Mouse (Mus musculus) embryo, embryonic 10.5 days (tissue): ENCODE results near the gene Cotl1.

Experiments
- DNase-seq: peaks from one replicate; pipeline ENCODE4 v3.0.0-alpha.2; 2015; ENCODE audit warnings: low spot score

Cotl1 gene

DNA sequence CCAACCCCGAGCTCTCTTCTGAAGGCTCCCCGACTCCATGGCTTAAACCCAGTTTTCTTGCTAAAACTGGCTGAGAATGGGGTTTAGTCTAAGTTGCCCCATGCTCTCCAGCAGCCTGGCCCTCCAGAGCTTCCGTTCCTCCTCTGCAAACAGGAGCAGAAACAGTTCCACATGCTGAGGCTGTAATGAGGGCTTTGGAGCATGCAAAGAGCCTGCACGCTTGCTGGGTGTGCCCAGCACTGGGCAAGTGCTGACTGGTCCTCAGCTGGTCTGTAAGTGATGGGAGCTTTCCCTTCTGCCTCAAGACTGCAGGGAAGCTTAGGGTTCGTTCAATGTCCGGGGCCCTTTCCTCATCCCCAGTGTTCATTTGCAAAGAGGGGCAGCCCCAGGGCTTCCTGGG, 24.1 kb downstream of the Cotl1 start:
- DNase-seq, result no peak

DNA sequence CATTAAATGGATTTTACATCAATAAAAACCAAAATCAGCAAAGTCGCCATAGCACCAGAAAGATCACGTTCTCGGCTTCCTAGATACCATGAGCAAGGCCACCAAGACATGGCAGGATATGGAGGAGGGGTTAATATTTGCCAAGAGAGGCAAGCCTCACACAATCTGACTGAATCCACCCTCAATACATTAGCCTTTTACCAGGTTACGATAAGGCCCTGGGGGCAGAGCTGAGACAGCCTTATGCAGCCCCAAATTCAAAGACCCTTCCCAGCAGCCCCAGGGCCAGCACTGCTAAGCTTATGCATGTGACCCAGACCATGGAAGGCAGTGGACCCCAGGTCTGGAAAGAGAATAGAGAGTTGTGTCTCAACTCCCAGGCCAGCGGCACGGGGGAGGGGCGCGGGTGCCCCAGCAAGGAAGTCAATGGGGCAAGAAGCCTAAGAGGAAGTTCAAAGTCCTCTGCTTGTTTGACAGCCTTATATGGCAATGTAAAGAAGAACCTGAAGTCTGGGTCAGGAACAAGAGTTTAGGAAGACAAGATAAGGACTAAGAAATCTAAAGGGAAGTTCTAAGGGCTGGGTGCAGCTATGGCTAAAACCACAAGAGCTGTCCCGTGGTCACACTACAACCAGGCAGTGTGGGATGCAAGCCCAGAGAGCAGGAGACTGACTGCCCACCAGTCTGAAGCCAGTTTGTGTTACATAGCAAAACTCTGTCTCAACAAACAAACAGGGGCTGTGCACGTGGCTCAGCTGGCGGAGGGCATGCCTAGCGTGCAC, 27.5 kb downstream of the Cotl1 start:
- DNase-seq, result no peak

DNA sequence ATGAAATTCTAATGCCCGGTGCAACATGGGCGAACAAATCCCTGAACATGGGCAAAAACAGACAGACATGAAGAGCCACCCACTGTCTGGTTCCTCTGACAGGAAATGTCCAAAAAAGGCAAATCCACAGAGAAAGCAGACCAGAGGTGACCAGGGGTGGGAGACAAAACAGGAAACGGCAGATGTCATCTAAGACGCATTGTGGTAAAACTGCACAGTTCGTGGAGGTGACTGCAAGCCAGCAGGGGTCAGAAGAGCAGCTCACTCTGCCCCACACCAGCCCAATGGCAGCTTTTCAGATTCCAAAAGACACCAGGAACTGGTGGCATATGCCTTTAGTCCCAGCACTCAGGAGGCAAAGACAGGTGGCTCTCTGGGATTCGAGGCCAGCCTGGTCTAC, 28.4 kb downstream of the Cotl1 start:
- no peak for DNase-seq

DNA sequence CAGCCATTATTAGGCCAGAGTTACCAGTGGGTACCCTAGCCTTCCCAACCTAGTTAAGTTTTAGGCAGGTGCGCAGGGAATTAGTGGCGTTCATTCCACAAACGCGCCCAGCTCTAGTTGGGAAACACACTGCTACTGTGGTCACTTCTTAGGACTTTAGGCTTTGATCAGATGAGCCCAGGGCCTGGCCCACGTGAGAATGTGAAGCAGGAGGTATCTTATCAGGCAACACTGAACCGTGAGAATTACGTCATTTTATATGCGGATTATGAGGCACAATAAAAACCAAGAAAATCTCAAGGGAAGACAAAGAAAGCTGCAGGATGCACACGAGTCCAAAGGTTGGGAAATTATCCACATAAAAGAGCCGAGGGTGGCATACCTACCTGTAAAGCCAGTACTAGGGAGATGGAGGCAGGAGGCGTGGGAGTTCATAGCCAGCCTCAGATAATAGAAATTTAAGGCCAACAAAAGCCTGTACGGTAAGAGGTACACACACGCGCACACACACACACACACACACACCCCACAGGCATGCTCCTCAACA, 29.3 kb downstream of the Cotl1 start:
- DNase-seq, result no peak

DNA sequence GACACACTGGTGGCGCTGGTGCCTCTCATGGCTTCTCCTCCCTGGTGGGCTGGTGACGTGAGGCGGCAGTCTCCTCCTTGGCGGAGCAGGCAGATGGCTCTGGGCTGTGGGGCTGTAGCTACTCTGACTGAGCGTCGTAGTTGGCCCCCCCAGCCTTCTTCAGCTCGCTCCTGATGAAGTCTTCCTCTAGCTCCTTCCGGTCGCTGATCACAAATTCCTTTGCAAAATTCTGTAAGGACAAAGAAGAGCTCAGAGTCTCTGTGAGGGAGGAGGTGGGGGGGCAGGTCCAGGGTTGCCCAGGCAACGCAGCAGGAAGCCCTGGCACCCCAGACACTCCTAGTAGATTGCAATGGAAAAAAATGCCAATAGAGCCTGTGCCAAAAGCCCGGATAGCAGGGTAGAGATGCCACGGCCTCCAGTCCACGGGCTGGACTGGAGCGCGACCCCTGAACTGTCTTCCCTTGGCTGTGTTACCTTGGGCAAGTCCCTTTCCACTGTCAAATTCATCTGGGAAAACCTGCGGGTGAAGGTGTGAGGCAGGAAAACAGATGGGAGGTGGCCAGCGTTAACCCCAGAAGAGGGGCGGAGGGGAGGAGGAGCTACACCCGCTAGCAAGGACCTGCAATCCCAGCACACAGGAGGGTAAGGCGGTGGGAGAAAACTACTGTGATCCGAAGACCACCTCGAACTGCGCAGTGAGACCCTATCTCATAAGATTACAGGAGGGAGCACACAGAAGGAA, 30.0 kb downstream of the Cotl1 start:
- DNase-seq, result no peak

DNA sequence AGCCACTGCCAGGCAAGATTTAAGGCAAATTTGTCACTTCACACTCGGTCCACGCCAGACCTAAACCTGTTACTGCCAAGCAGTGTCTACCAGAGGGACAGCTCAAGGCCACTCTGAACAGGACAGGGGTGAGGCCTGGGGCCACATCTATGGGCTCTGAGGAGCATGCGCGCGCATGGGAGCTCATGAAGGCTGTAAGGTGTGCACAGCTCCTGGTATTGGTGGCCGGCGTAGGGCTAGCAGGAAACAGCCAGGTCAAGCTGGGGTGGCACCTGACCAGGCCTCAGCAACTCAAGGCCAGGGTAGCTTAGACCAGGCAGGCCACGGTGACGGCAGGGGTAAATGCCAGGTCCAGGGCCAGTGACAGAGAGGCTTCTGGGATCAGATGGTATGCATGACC, 30.7 kb downstream of the Cotl1 start:
- DNase-seq, result no peak

DNA sequence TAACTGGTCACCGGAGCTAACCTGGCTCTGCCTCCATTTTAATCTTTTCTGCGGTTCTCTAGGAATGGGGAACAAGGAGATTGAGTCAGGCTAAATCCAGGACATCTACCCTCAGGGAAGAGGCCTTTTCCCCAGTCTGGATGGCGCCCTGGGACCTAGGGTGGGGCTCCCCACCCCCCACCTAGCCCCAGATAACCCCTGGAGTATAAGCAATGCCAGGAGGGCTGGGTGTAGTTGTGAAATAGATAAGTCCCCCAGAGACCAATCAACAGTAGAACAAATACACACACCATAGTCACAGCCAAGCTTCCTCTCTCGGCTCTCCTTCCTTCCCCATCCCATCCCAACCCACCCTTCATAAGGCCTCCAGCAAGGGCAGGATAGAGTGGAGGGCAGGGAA, 32.7 kb downstream of the Cotl1 start:
- no peak for DNase-seq

DNA sequence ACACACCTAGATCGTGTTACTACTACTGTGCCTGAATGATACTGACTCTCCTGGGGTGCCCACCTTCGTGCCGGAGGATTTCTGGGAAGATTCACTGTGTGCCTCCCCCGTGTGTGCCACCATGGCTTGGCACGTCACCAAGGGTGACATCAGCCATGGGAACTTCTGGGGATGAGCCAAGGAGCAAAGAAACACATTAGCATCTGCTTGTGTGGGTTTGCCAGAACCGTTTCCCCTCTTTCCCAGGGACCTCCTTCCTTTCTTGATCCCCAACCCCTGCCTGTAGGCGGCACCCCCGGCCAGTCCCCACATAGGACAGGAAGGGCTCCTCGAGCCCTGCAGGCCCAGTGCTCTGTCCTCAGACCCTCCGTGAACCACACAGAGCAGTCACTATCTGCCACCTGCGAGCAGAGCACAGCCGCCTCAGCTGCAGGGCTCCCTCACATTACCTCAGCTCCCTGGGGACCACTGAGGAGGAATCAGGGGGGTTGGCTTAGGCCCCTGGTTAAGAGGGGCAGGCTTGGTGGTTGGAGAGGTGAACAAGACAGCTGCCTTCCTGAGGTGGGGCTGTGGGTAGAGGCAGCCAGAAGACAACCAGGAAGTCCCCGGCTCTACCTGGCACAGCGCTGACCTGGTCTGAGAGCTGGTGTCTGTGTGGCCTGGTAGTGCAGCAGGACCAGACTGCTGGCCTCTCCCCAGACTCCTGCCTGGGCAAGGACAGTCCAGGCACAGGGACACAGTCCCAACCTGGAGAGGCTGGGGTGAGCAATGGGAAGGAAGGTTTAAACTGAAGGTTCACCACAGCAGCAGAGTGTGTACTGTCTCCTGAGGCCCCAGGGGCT, 33.7 kb downstream of the Cotl1 start:
- no peak for DNase-seq

DNA sequence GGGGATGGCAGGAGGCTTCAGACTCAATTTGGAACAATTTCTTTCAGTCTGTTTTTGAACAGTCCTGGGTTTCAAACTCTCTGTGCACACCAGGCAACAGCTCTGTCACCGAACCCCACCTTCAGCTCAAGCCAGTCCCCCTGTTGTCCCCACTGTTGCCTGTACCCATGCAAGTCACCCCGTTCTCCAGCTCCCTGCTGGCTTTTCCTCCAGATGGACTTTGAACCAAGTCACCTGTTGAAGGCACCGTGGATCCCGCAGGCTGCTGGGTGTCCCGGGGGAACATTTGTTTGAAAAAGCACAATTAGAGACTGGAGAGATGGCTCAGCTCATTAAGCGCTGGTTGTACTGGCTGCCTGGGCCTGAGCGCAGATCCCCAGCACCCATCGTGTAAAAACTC, 35.1 kb downstream of the Cotl1 start:
- no peak for DNase-seq

DNA sequence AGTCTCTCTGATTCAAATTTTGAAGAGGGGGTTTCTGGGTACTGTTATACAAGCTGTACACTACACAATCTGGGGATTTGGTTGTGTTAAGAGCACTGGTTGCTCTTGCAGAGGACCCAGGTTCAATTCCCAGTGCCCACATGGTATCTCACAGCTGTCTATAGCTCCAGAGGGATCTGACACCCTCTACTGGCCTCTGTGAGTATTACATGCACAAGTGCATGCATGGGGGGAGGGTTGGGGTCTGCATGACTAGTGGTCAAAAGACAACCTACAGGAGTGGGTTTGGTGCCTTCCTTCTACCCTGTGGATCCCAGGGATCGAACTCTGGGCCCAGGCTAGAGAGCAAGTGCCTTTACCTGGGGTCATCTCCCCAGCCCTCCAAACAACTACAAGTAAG, 37.8 kb downstream of the Cotl1 start:
- no peak for DNase-seq

DNA sequence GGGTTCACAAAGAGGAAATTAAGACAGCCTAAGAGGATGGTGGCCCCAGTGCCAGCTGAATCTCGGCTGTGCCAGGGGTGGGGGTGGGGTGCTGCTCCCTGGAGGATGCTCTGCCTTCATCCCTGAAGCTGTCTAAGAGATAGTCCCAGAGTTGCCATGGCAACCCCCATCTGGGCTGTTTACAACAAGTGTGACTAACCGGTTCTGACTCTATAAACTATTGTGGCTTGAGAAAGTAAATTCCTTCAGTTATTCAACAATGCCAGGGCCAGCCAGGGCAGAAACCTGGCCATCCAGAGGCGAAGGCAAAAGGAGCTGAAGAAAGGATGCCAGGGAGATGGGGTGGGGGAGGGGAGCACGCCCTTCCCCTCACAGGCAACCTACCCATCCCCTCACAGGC, 39.2 kb downstream of the Cotl1 start:
- DNase-seq, result peak; percentile 59

DNA sequence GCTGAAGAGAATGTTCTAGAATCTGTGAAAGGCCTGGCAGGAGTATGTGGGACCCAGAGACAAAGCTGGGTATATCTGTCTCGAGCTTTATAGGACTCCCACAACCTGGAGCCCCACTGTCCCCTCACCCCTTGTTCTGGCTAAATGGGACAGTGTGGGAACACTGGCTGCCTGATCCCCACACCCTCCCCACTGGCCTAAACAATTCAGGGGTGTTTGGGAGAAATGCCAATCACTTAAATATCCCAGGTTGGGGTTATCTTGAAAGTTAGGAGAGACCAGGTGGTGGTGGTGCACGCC, 41.4 kb downstream of the Cotl1 start:
- no peak for DNase-seq

DNA sequence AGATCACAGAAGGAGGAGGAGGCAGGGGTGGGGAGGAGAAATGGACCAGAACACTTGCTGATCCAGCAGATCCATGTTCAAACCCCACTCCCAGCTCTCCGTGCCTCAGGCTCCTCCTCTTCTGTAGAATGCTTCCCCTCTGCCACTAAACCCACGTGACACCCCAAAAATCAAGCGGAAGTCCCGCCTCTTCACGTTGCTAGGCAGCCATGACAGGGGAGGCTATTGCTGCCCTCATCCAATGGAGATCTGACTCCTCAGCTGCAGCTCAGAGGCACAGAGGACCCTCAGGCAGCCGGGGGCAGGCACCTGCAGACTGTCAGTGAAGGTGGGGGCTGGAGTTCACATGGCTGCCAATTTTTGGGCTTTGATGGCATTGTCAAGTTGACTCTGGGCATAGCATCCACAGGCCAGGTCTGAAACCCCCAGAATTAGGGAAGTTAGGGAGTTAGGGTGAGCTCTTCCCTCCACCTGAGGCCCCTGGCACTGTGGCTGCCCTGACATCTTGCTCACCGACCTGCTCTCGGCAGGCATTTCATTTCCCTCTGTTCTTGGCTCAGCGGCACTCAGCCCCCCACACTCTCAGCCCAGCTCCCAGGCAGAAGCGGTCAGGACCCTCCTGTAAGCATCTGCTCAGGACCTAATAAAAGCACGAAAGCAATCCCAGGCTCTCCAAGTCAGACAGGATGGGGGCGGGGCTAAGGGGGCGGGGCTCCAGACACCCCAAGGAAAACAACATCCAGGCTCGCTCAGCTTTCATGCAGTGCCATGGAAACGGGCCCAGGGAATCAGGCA, 42.0 kb downstream of the Cotl1 start:
- DNase-seq, result peak; percentile 84

DNA sequence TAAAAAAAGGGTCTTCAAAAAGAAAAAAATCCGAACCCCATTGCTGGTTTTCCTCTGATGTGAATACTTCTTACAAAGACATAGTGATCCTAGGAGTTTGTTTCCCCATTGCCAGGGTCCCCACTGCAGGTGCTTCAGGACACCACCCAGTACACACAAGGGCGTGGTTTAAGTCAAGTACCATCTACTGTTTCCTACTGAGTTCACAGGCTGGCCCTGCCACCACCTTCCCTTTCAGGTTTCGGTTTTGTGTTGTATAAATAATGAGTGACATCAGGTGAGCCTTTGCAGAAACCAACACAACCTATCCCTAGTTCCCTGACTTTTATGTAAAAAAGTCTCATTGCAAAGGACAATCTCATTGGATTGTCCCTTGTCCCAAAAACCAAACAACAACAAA, 44.7 kb downstream of the Cotl1 start:
- DNase-seq, result no peak

DNA sequence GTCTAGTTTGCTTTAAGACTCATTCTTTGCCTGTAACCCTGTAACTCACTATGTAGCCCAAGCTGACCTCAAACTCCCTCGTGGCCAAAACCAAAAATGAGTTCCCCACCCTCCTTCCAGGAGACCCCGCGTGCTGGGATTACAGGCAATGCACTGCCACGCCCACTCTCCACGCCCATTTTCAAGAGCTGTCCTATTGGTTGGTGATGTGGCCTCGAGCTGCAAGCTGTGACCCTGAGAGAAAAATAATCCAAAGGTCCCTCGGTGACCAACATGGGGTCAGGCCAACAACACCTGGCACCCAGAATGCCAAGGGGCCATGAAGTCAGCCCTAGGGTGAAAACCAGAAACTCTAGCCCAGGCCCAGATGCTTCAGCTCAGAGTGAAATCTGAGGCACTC, 45.7 kb downstream of the Cotl1 start:
- DNase-seq, result peak; percentile 59

DNA sequence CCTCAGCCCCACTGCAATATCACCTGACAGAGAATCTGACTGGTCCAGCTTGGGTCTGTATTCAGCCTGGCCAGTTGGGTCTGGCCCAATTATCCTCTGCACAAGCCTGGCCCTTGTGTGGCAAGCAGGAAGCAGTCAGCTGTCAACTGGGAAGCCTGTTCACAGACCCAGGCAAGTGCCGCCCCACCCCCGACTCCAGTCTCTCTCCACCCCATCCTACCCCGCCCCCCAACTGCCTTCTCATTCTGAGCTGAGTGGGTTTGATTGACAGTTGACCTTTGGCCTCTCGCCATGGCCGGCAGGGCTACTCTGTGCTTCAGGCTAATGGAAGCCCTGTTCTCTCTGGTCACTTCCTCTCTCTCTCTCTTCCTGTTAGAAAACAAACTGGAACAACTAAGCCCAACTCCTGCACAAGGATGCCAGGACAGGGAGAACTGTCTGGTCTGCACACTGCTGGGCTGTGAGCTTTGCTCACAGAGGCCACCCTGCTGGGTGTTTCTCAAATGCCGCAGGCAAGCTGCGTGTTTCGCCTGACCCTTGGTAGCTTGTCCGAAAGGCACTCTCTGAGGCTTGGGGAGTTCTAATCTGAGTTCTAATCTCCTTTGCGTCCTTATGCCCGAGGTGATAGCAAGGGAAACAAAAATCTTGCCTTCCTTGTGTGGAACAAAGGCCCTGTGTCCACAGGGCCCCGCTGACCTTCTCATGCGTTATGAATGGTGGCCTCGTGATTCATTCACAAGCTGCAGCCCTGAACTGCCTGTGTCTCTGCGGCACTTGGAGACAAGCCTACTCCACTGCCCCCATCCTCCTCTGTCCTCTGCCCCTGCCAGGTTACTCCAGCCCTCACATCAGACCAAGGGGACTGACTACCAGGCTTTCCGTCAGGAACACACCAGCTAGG, 48.3 kb downstream of the Cotl1 start:
- DNase-seq, result peak; percentile 95

DNA sequence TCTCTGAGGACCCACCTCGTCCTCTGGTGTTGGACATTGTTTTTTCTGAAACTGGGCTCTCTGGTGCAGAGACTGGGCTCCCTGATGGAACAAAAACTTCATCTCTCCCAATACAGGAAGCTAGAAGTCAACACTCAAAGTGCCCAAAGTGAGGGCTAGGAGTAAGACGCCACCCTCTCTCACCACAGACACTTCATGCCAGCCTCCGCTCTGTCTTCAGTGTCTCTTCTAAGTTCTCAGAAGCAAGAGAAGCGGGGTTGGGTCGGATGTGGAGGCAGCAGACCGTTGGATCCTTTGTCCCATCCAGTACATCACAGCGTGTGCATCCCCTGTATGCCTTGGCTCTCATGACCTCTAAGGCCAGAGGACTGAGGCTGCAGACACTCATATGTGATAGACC, 50.8 kb downstream of the Cotl1 start:
- no peak for DNase-seq

DNA sequence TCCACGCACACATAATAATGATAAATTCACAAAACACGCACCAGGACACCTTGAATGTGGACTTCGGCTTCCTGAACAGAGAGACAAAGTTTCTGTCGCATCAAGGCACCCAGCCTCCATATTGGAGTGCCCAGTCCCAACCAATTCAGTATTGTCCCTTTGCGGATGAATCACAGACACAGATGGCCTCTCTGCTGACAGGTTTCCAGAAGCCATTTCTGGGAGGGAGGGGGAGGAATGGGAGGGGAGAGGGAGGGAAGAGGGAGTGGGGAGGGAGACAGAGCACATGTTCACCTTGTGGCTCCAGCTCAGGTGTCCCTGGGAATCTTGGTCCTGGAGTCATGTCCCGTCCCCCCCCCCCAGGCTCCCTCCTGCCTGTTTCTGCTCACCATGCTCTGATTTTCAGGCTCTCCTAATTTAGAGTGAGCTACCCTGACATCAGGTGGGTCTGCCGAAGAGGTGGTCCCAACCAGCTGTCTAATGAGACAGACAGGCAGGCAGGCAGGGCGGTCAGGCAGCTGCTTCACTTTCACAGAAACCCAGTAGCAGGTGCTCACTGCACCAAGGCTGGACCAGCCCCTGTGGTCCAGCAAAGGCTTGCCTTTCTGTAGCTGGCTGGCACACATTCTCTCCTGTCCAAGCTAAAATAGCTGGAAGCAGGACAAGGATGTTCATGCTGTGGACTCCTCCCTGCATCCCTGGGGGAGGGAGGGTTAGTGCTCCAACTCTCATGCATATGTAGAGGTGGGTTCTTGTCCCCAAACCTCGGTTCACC, 51.5 kb downstream of the Cotl1 start:
- DNase-seq, result no peak

DNA sequence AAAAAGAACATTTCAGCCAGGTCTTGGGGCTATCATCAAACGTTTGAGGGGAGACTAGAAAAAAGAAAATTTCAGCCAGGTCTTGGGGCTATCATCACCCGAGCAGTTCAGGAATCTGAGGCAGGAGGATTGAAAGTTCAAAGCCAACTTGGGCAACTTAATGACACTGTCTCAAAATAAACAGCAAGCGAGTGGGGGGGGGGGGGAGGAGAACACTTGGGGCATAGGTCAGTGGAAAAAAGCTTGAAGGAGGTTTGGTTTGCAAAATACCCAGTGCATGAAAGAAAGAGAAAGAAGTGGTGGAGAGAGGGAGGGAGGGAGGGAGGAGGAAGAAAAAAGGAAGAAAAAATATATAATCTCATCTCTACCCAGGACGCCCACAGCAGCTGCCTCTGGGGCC, 53.0 kb downstream of the Cotl1 start:
- DNase-seq, result no peak

DNA sequence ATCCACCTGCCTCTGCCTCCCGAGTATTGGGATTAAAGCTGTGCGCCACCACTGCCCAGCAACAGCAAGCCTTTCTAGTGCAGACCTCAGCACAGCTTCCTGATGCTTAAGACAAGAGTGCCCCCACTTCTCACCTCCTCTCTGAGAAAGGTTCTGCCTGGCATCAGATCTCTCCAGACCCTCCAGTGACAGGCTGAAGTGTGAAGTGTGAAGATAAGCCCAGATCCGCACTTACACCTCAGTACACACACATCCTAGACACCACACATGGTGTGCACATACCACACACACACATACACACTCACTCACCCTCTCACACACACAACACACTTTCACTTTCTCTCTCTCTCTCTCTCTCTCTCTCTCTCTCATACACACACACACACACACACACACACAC, 53.5 kb downstream of the Cotl1 start:
- DNase-seq, result no peak
